Mouse (Mus musculus) layer of hippocampus, adult 9-11 months (tissue): ENCODE measurements around the gene Nadk.

ENCODE experiments used
- DNase-seq: peaks from one replicate; pipeline ENCODE4 v3.0.0; 2022

The Nadk gene

GRCm38 (mm10) chr4:155606825-155607224, 44.6 kb downstream of the Nadk start:
- no peak for DNase-seq

DNA sequence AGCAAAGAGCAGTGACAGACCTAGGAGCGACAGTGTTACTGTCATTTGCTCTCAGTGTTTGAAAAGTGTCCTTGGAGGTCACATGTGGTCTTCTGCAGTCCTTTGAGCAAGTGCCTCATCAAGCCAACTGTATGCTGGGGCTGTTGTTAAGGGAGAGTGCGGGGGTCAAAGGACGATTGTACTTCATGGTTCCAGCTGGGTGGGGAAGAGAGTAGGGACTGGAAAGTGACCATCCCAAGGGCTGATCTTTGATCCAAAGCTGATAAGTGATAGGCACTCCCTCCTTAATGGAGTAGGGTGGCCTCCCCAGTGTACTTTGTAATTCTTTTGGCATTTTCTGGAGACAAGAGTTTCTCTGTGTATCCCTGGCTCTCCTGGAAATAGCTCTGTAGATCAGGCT, 49.7 kb downstream of the Nadk start:
- DNase-seq = no peak

GRCm38 (mm10) chr4:155613264-155613663, 51.1 kb downstream of the Nadk start:
- no peak for DNase-seq

DNA sequence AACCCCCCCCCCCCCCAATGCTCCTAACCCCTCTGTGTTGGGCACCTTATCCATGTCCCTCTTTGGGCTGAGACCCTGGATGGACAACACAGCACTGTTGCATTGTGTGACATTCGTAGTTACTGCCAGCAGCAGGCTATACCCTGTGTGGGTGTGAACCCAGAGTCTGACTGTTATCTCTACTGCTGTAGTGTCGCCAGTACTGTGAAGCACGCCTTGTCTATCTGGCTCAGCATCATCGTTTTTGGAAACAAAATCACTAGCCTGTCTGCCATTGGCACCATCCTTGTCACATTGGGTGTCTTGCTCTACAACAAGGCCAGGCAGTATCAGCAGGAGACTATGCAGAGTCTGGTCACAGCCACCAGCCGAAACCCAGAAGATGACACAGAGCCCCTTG, 56.1 kb downstream of the Nadk start:
- peak; percentile 23 for DNase-seq

DNA sequence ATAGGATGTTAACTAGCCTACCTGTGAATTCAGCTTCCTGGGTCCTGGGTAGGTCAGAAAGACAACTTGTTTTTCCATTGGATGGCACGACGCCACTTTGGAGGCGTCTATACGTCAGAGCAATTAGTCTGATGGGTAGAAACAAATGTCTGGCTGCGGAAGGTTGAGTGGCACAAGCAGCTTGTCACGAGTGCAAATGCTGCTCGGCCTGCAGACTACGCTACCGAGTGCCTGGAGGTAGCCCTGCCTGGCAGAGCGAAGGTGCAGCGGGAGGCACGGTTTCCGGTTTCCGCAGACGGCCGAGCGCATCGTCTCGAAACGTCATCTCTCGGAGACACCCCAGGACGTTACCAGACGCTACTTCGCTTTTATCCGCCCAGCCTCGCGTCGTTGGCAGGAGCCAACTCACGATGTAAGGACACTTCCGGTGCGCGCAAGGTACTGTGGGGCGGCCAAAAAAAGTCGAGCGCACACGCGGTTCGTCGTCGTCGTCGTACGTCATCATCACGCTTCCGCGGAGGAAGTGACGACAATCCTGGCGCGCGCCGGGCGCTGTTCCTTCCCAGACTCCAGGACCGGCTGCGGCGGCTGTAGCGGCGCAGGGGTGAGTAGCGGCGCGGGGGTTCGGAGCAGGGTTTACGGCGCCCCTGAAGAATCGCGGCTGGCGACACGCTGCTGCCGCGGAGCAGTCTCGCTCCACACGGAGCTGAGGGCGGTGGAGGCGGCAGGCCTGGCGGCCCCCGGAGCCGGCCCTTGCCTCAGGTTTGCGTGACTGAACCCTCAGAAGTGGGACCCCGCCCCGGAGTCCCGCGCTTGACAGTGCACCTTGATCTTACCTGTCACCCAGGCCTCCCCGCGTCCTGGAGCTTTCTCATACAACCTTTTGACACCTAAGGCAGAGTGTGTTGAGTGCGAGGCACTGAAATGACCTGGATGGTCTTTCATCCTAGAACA, 62.4 kb downstream of the Nadk start, which contains the start of gene Cdk11b:
Cdk11b (plus strand) TSS at position 517 of the 954 bp plus-strand sequence.
- peak; percentile 98 for DNase-seq

GRCm38 (mm10) chr4:155630267-155630666, 68.1 kb downstream of the Nadk start:
- DNase-seq = no peak

DNA sequence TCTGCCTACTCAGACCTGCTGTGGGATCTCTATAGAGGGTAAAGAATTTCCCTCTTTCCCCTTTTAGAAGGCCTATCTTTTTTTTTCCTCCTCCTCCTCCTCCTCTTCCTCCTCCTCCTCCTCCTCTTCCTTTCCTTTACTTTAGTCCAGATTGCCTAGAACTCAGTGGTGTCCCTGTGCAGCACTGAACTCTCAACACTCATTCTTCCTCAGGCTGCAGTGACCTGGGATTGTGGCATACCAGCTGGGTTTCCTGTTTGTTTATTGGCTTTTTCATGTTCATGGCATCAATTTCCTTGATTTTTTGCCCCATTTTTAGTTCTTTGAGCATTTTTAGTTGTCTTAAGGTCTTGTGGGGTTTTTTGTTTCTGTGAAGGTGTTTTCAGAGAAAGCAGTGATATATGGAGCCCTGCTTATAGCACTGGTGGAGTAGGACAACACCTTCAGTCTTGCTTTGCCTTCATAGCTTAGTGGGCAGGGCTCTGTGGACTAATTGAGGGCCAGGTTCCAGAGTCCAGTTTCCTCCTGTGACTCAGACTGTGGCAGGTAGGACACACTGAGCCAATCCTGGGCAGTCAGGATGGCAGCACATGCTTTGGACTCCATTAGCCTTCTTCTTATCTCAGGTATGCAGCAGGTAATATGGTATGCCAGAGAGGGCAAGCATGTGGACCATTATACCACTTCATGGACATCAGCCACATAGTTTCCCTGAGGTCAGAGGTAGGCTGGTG, 73.8 kb downstream of the Nadk start:
- no peak for DNase-seq
